Mouse (Mus musculus) brain, embryonic 14.5 days (tissue): ENCODE results near the gene Mob3b. TPM values are rescaled to one million over a fixed set of nuclear protein-coding genes. Genes with fewer than 3 reads are reported as not detected.

Experiments
- DNase-seq: peaks from one replicate; pipeline ENCODE4 v3.0.0-alpha.2; 2011; ENCODE audit warnings: low read depth
- CTCF ChIP-seq: fragments of 200-500 bp; IDR thresholded peaks from 2 replicates; pipeline ENCODE4 v1.5.1; 2012; ENCODE audit warnings: inconsistent platforms, mild to moderate bottlenecking, moderate library complexity, borderline replicate concordance; ENCODE audit not compliant: insufficient read depth, insufficient read length; ENCODE audit errors: extremely low read depth
- POLR2A ChIP-seq: fragments of 200-500 bp; IDR thresholded peaks from 2 replicates; pipeline ENCODE4 v1.6.1; 2012; ENCODE audit warnings: mild to moderate bottlenecking, inconsistent platforms, borderline replicate concordance; ENCODE audit not compliant: poor library complexity, insufficient read depth, insufficient read length, severe bottlenecking; ENCODE audit errors: extremely low read depth
- polyA plus RNA-seq: library from polyadenylated mRNA; depleted of rRNA; stranded (reverse); fragments of >200 nt; gene quantifications from 2 replicates; pipeline ENCODE4 v1.2.3, GENCODE M21; 2012; rRNA removed

The Mob3b gene
- polyA plus RNA-seq, 1 experiment, result 2.9 TPM

DNA sequence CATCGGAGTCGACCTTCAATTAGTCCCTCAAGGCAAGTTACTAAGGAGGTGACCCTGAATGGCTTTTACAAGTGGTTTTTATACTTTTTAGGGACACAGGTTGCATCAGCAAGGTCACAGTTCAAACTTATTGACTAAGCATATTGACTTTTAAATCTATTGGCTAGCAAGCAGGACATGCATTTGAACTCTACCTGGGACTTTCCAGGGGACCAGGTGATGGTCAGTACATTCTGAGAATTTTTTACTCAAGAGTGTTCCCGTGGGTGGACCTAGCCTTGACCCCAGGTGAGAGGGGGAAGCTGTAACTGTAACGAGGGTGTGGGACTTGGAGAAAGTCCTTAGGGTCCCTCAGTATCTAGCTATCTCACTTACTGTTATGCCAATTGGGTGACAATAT lies 256.1 kb downstream of the Mob3b start:
- DNase-seq, result no peak
- no peak for TF ChIP-seq POLR2A
- no peak for TF ChIP-seq CTCF

DNA sequence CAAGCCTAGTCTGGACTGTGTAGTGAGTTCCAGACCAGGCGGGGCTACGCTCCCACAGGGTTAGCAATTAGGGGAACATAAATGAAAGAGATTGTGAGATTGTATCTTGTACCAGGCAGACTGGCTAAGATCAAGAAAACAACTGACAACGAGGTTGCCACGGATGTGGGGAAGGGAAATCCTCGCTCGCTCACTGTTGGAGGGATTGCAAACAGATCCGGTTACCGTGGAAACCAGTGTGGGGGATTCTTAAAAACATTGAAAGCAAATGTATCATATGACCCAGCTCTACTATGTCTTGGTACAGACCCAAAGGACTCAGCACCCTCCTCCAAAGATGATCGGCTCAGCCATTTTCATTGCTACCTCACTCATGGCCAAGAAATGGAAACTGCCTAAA lies 257.1 kb downstream of the Mob3b start:
- DNase-seq, result peak; percentile 60
- TF ChIP-seq POLR2A, result no peak
- no peak for TF ChIP-seq CTCF

DNA sequence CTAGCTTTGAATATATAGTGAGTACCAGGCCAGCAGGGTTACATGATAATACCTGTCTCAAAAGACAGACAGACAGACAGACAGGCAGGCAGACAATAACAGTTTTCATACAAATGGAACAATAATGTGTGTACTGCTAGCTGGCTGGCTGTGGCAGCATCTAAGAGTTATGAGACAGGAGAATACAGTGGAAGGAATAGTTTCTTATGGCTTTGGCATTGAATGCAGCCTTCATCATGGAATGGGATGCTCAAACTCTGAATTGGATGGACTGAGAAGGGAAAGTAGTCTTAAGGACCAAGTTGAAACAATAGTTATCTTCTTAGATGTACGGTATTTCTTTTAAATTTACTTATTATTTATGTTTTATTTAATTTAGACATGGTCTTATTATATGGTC lies 258.0 kb downstream of the Mob3b start:
- TF ChIP-seq POLR2A, result no peak
- TF ChIP-seq CTCF, result no peak
- DNase-seq, result no peak

Other genes with a start within 250 kb of the Mob3b start
- not detected in 2 replicates for gene Ifnk, start 5.4 kb downstream of the Mob3b start, polyA plus RNA-seq
- 40.9 and 41.8 TPM in 2 replicates for gene C9orf72, start 68.7 kb upstream of the Mob3b start, polyA plus RNA-seq